Mouse (Mus musculus) heart, postnatal 0 days (tissue): ENCODE measurements at regions not wholly inside any gene's neighbourhood (a gene's known extent, or its start where the extent isn't known, plus 50 kb on each side); places are given as distances from the start of the nearest gene placed in this dataset.

Experiments
- ATAC-seq: fragments of 200-750 bp; cut with Nextera tagmentation; 2 replicates; pipeline ENCODE4 v1.8.0; 2017; ENCODE audit warnings: low read depth, moderate number of reproducible peaks, moderate library complexity; ENCODE audit not compliant: insufficient read depth
- DNase-seq: peaks from one replicate; pipeline ENCODE4 v3.0.0-alpha.2; 2016; ENCODE audit warnings: low spot score
- H3K27ac ChIP-seq: fragments of 300-500 bp; sonication (generic); 2 replicates; pipeline ENCODE4 v1.5.1; 2014; ENCODE audit warnings: low read depth, mild to moderate bottlenecking
- H3K27me3 ChIP-seq: fragments of 300-500 bp; sonication (generic); 2 replicates; pipeline ENCODE4 v1.6.1; 2014; ENCODE audit warnings: low read length, mixed read lengths; ENCODE audit not compliant: control insufficient read depth, insufficient read depth
- H3K36me3 ChIP-seq: fragments of 300-500 bp; sonication (generic); replicated peaks from 2 replicates; pipeline ENCODE4 v1.6.1; 2014; ENCODE audit warnings: low read length, mixed read lengths; ENCODE audit not compliant: control insufficient read depth, insufficient read depth
- H3K4me1 ChIP-seq: fragments of 300-500 bp; sonication (generic); 2 replicates; pipeline ENCODE4 v1.6.1; 2014; ENCODE audit warnings: antibody characterized with exemption; ENCODE audit not compliant: control insufficient read depth, insufficient read depth
- H3K4me2 ChIP-seq: fragments of 300-500 bp; sonication (generic); 2 replicates; pipeline ENCODE4 v1.6.1; 2014; ENCODE audit warnings: low read depth, mild to moderate bottlenecking, low read length, moderate library complexity
- H3K4me3 ChIP-seq: fragments of 300-500 bp; sonication (generic); 2 replicates; pipeline ENCODE4 v1.5.1; 2014; ENCODE audit warnings: low read depth, low read length
- H3K9ac ChIP-seq: fragments of 300-500 bp; sonication (generic); replicated peaks from 2 replicates; pipeline ENCODE4 v1.6.1; 2014; ENCODE audit warnings: low read depth, low read length, mixed read lengths
- H3K9me3 ChIP-seq: fragments of 300-500 bp; sonication (generic); replicated peaks from 2 replicates; pipeline ENCODE4 v1.6.1; 2016; ENCODE audit warnings: low read length; ENCODE audit not compliant: control insufficient read depth
- CTCF ChIP-seq: IDR thresholded peaks from 2 replicates; pipeline ENCODE4 v1.5.1; 2016; ENCODE audit warnings: antibody characterized with exemption, control low read depth, low read depth
- EP300 ChIP-seq: IDR thresholded peaks from 2 replicates; pipeline ENCODE4 v1.6.1; 2016; ENCODE audit warnings: antibody characterized with exemption, low read depth
- WGBS: fragments of 180-500 bp; shearing (Covaris S2); extraction: QIAGEN DNeasy Blood & Tissue Kit; methylation state at CpG from one replicate; pipeline ENCODE4 v1.1.7; 2014; 5-methylcytosine and 5-hydroxymethylcytosine counted together

- DNase-seq (no peak), ATAC-seq (no peak)
- Histone ChIP-seq H3K27ac (no peak overlapping the region), H3K9me3 (no peaks in the 10 kb centered on the region), H3K27me3 (no peaks in the 10 kb centered on the region), H3K4me2 (no peak overlapping the region), H3K9ac (no peak overlapping the region), H3K4me3 (no peak overlapping the region), H3K4me1 (no peaks in the 10 kb centered on the region), H3K36me3 (no peaks in the 10 kb centered on the region)
- WGBS: 81% methylated on average over 20 of the region's 20 CpGs
- TF ChIP-seq CTCF: no peak
- no peak for TF ChIP-seq EP300
These were observed 236.0 kb upstream of the Hnrnpa3 start for GRCm38 (mm10) chr2:75422798-75423685.

DNA sequence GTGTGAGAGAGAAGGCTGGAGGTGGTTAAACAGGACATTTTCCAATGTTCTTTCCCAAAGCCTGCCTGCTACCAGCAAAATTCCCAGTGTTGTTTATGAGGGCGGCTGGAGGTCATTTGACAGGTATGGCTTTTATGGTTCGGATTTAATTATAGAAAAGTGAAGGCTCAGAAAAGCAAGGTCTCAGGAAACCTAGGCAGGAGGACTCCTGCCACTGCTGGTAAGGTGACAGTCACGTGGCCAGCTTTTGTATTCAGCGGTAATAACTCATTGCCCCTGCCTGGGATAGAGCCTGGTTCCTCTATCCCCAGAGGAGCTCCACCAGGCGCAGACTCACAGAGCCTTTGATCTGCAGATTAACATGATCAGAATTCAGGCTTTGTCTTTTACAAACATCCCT lies 235.2 kb upstream of the Hnrnpa3 start:
- no peaks in the 10 kb centered on the region for H3K27me3 ChIP-seq
- no peak for ATAC-seq
- H3K36me3 ChIP-seq: no peaks in the 10 kb centered on the region
- no peak overlapping the region for H3K4me3 ChIP-seq
- H3K27ac ChIP-seq: no peak overlapping the region
- H3K4me1 ChIP-seq: no peaks in the 10 kb centered on the region
- WGBS: 40% methylated on average over 5 of the region's 5 CpGs
- DNase-seq: no peak
- no peak overlapping the region for H3K9ac ChIP-seq
- no peak for TF ChIP-seq CTCF
- TF ChIP-seq EP300: no peak
- H3K9me3 ChIP-seq: no peaks in the 10 kb centered on the region
- H3K4me2 ChIP-seq: no peak overlapping the region

GRCm38 (mm10) chr2:75424363-75424762 lies 234.7 kb upstream of the Hnrnpa3 start:
- H3K9ac ChIP-seq: no peak overlapping the region
- DNase-seq (no peak), ATAC-seq (no peak)
- H3K4me1 ChIP-seq: no peaks in the 10 kb centered on the region
- TF ChIP-seq EP300 (no peak), CTCF (no peak)
- no peak overlapping the region for H3K27ac ChIP-seq
- peak overlapping the region; percentile 23; the same call in 1 of the 2 replicates for H3K4me2 ChIP-seq
- H3K27me3 ChIP-seq: no peaks in the 10 kb centered on the region
- H3K36me3 ChIP-seq: no peaks in the 10 kb centered on the region
- H3K4me3 ChIP-seq: no peak overlapping the region
- no peaks in the 10 kb centered on the region for H3K9me3 ChIP-seq
- WGBS: 54% methylated on average over 7 of the region's 7 CpGs

GRCm38 (mm10) chr2:75424911-75425310 lies 234.2 kb upstream of the Hnrnpa3 start:
- Histone ChIP-seq H3K27me3 (no peaks in the 10 kb centered on the region), H3K4me2 (no peak overlapping the region), H3K9me3 (no peaks in the 10 kb centered on the region), H3K27ac (no peak overlapping the region), H3K9ac (no peak overlapping the region), H3K36me3 (no peaks in the 10 kb centered on the region), H3K4me3 (no peak overlapping the region), H3K4me1 (no peaks in the 10 kb centered on the region)
- 81% methylated on average over 14 of the region's 14 CpGs for WGBS
- DNase-seq (no peak), ATAC-seq (no peak)
- TF ChIP-seq EP300 (no peak), CTCF (no peak)

DNA sequence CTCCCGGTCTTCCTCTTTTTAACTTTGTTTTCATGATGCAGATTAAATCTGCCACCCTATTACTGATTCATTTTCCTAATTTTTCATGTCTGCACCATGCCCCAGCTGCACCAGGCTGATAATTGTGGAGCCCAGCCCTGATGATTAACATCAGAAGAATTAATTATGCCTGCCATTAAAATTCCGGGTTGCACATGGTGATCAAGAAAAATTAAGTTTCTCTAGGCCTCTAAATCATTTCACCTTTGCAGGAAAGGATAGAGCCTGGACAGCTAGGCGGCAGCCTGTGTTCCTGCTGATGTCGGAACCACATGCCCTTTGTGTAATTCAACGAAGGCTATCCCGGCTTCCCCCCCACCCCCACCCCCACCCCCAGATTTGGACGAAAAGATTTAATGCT lies 233.7 kb upstream of the Hnrnpa3 start:
- Histone ChIP-seq H3K9me3 (no peaks in the 10 kb centered on the region), H3K27ac (no peak overlapping the region), H3K4me3 (no peak overlapping the region), H3K36me3 (no peaks in the 10 kb centered on the region), H3K4me1 (no peaks in the 10 kb centered on the region), H3K27me3 (no peaks in the 10 kb centered on the region), H3K4me2 (no peak overlapping the region), H3K9ac (no peak overlapping the region)
- no peak for TF ChIP-seq CTCF
- WGBS: 51% methylated on average over 7 of the region's 7 CpGs
- ATAC-seq (no peak), DNase-seq (no peak)

DNA sequence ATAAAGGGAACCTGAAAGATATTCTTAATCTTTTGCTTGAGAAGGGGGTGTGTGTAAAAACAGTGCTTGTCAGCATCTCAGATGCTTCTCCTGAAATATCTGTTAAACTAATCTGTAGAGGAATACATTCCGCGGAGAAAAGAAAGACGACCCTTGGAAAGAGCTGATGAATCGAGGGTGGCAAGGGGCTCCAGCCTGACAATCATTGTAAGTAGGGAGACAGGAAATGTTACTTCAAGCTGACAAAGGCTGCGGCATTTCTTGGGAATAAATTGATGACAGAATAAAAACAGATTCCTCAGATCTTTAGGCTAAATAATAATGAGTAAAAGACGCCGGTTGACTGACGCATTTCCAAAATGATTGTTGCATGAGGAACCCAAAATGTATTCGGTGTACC lies 233.3 kb upstream of the Hnrnpa3 start:
- Histone ChIP-seq H3K4me3 (no peak overlapping the region), H3K27me3 (no peaks in the 10 kb centered on the region), H3K27ac (no peak overlapping the region), H3K4me1 (no peaks in the 10 kb centered on the region), H3K36me3 (no peaks in the 10 kb centered on the region), H3K9me3 (no peaks in the 10 kb centered on the region), H3K9ac (no peak overlapping the region), H3K4me2 (no peak overlapping the region)
- TF ChIP-seq CTCF: no peak
- no peak for TF ChIP-seq EP300
- no peak for DNase-seq
- 56% methylated on average over 9 of the region's 9 CpGs for WGBS
- no peak for ATAC-seq
